Mouse (Mus musculus) MEL (cell line): ENCODE data around the gene Ddost. TPM values are rescaled to one million over a fixed set of nuclear protein-coding genes. Genes with fewer than 3 reads are reported as not detected.
A peak's percentile ranks its signal among the peaks of the same experiment; 100 is the strongest.

Source experiments
- DNase-seq: peaks from one replicate; pipeline ENCODE4 v3.0.0; 2011; ENCODE audit warnings: low read depth, low spot score
- H3K27ac ChIP-seq: 2 replicates; pipeline ENCODE4 v1.5.1; 2012; ENCODE audit warnings: low read depth, mild to moderate bottlenecking, control low read depth, low read length, moderate library complexity; ENCODE audit not compliant: control insufficient read depth
- H3K27me3 ChIP-seq, 2 experiments: fragments of 150-350 bp in 1 of 2; sonication (generic) in 1 of 2; 2 replicates each; pipeline ENCODE4 v1.6.1; 2012; ENCODE audit warnings: low read length in 2 of 2, mild to moderate bottlenecking in 2 of 2, improper control_type of control experiment in 1 of 2, moderate library complexity in 1 of 2; ENCODE audit not compliant: insufficient read depth in 2 of 2, control insufficient read depth in 1 of 2
- H3K36me3 ChIP-seq, 2 experiments: 2 replicates each; pipeline ENCODE4 v1.6.1; 2012 to 2014; ENCODE audit warnings: low read length in 2 of 2, improper control_type of control experiment in 1 of 2, inconsistent platforms in 1 of 2, mild to moderate bottlenecking in 1 of 2; ENCODE audit not compliant: insufficient read depth in 2 of 2, control insufficient read depth in 1 of 2
- H3K4me1 ChIP-seq, 2 experiments: fragments of 150-350 bp in 1 of 2; sonication (generic) in 1 of 2; 2 replicates each; pipeline ENCODE4 v1.6.1; 2012; ENCODE audit warnings: low read length in 2 of 2, improper control_type of control experiment in 1 of 2, mild to moderate bottlenecking in 1 of 2; ENCODE audit not compliant: insufficient read depth in 2 of 2, control insufficient read depth in 1 of 2
- H3K4me3 ChIP-seq, 2 experiments: fragments of 150-350 bp in 1 of 2; sonication (generic) in 1 of 2; 2 replicates each; pipeline ENCODE4 v1.5.1; 2012; ENCODE audit warnings: low read depth in 2 of 2, low read length in 2 of 2, mild to moderate bottlenecking in 2 of 2, moderate library complexity in 2 of 2, control low read depth in 1 of 2, improper control_type of control experiment in 1 of 2; ENCODE audit not compliant: control insufficient read depth in 1 of 2, insufficient read depth in 1 of 2
- H3K79me2 ChIP-seq: 2 replicates; pipeline ENCODE4 v1.6.1; 2012; ENCODE audit warnings: mild to moderate bottlenecking, low read length, moderate library complexity; ENCODE audit not compliant: control insufficient read depth, poor library complexity, insufficient read depth
- H3K9ac ChIP-seq: 2 replicates; pipeline ENCODE4 v1.6.1; 2012; ENCODE audit warnings: low read depth, mild to moderate bottlenecking, control low read depth, low read length, moderate library complexity; ENCODE audit not compliant: control insufficient read depth, poor library complexity, severe bottlenecking
- H3K9me3 ChIP-seq: fragments of 150-350 bp; sonication (generic); replicated peaks from 2 replicates; pipeline ENCODE4 v1.6.1; 2012; ENCODE audit warnings: mild to moderate bottlenecking, low read length, improper control_type of control experiment, moderate library complexity; ENCODE audit not compliant: insufficient read depth
- BHLHE40 ChIP-seq: IDR thresholded peaks from 2 replicates; pipeline ENCODE4 v1.6.1; 2012; ENCODE audit warnings: low read depth, mild to moderate bottlenecking, inconsistent platforms, low read length, improper control_type of control experiment, borderline replicate concordance
- CHD2 ChIP-seq: IDR thresholded peaks from 2 replicates; pipeline ENCODE4 v1.6.1; 2011; ENCODE audit warnings: low read length, improper control_type of control experiment
- CTCF ChIP-seq, 3 experiments: IDR thresholded peaks in 2 of 3; conservative IDR thresholded peaks in 1 of 3; 2 replicates each; pipeline ENCODE4 v1.5.1; 2011 to 2012; ENCODE audit warnings: low read length in 3 of 3, low read depth in 2 of 3, mild to moderate bottlenecking in 2 of 3, improper control_type of control experiment in 1 of 3, inconsistent platforms in 1 of 3, mixed read lengths in 1 of 3, moderate library complexity in 1 of 3; ENCODE audit not compliant: control insufficient read depth in 1 of 3, insufficient read depth in 1 of 3, poor library complexity in 1 of 3, severe bottlenecking in 1 of 3
- E2F4 ChIP-seq: IDR thresholded peaks from 2 replicates; pipeline ENCODE4 v1.6.1; 2011; ENCODE audit warnings: low read depth, low read length, improper control_type of control experiment, borderline replicate concordance
- EP300 ChIP-seq, 2 experiments: IDR thresholded peaks; 2 replicates each; pipeline ENCODE4 v1.6.1; 2011; ENCODE audit warnings: improper control_type of control experiment in 2 of 2, low read length in 2 of 2, low read depth in 1 of 2, mild to moderate bottlenecking in 1 of 2
- ETS1 ChIP-seq: IDR thresholded peaks from 2 replicates; pipeline ENCODE4 v1.6.1; 2012; ENCODE audit warnings: low read depth, mild to moderate bottlenecking, inconsistent platforms, low read length, improper control_type of control experiment, moderate library complexity
- GABPA ChIP-seq: IDR thresholded peaks from 2 replicates; pipeline ENCODE4 v1.6.1; 2012; ENCODE audit warnings: low read depth, mild to moderate bottlenecking, inconsistent platforms, low read length, improper control_type of control experiment, moderate library complexity
- HCFC1 ChIP-seq: IDR thresholded peaks from 2 replicates; pipeline ENCODE4 v1.6.1; 2012; ENCODE audit warnings: low read depth, mild to moderate bottlenecking, inconsistent platforms, low read length, improper control_type of control experiment, moderate library complexity
- JUND ChIP-seq: IDR thresholded peaks from 2 replicates; pipeline ENCODE4 v1.6.1; 2011; ENCODE audit warnings: low read depth, mild to moderate bottlenecking, improper control_type of control experiment, low read length
- KAT2A ChIP-seq: conservative IDR thresholded peaks from 2 replicates; pipeline ENCODE4 v1.6.1; 2012; ENCODE audit warnings: low read depth, low read length, improper control_type of control experiment, inconsistent platforms
- MAFK ChIP-seq: IDR thresholded peaks from 2 replicates; pipeline ENCODE4 v1.6.1; 2011; ENCODE audit warnings: low read depth, mild to moderate bottlenecking, low read length, improper control_type of control experiment, borderline replicate concordance
- MAX ChIP-seq: IDR thresholded peaks from 2 replicates; pipeline ENCODE4 v1.6.1; 2011; ENCODE audit warnings: low read length, improper control_type of control experiment
- MAZ ChIP-seq: IDR thresholded peaks from 2 replicates; pipeline ENCODE4 v1.6.1; 2012; ENCODE audit warnings: low read depth, mild to moderate bottlenecking, inconsistent platforms, low read length, improper control_type of control experiment
- MEF2A ChIP-seq: IDR thresholded peaks from 2 replicates; pipeline ENCODE4 v1.6.1; 2014; ENCODE audit warnings: low read depth, mild to moderate bottlenecking, inconsistent platforms, low read length, improper control_type of control experiment; ENCODE audit not compliant: poor library complexity, insufficient replicate concordance, severe bottlenecking; ENCODE audit errors: extremely low read depth
- MXI1 ChIP-seq: IDR thresholded peaks from 2 replicates; pipeline ENCODE4 v1.6.1; 2011; ENCODE audit warnings: mild to moderate bottlenecking, low read depth, low read length, improper control_type of control experiment
- MYB ChIP-seq: IDR thresholded peaks from 2 replicates; pipeline ENCODE4 v1.6.1; 2011; ENCODE audit warnings: mild to moderate bottlenecking, low read depth, low read length, improper control_type of control experiment
- MYC ChIP-seq: IDR thresholded peaks from 2 replicates; pipeline ENCODE4 v1.6.1; 2011; ENCODE audit warnings: low read depth, mild to moderate bottlenecking, low read length, improper control_type of control experiment, moderate library complexity
- NELFE ChIP-seq: IDR thresholded peaks from 2 replicates; pipeline ENCODE4 v1.6.1; 2011; ENCODE audit warnings: low read depth, low read length, improper control_type of control experiment
- NRF1 ChIP-seq: IDR thresholded peaks from 2 replicates; pipeline ENCODE4 v1.6.1; 2014; ENCODE audit warnings: low read depth, mild to moderate bottlenecking, inconsistent platforms, low read length, improper control_type of control experiment, moderate library complexity; ENCODE audit not compliant: poor library complexity, insufficient read depth, severe bottlenecking
- POLR2A ChIP-seq, 2 experiments: IDR thresholded peaks; 2 replicates each; pipeline ENCODE4 v1.6.1; 2011 to 2012; ENCODE audit warnings: low read length in 2 of 2, mild to moderate bottlenecking in 2 of 2, control low read depth in 1 of 2, improper control_type of control experiment in 1 of 2, low read depth in 1 of 2, moderate library complexity in 1 of 2; ENCODE audit not compliant: control insufficient read depth in 1 of 2, insufficient read depth in 1 of 2, poor library complexity in 1 of 2
- POLR2AphosphoS2 ChIP-seq: IDR thresholded peaks from 2 replicates; pipeline ENCODE4 v1.6.1; 2011; ENCODE audit warnings: low read length, improper control_type of control experiment
- POLR2AphosphoS5 ChIP-seq: IDR thresholded peaks from 2 replicates; pipeline ENCODE4 v1.6.1; 2012; ENCODE audit warnings: low read depth, borderline replicate concordance, mild to moderate bottlenecking, inconsistent platforms, low read length, moderate library complexity, mixed read lengths
- RCOR1 ChIP-seq: IDR thresholded peaks from 2 replicates; pipeline ENCODE4 v1.6.1; 2012; ENCODE audit warnings: low read depth, mild to moderate bottlenecking, inconsistent platforms, low read length, improper control_type of control experiment
- SIN3A ChIP-seq: IDR thresholded peaks from 2 replicates; pipeline ENCODE4 v1.6.1; 2012; ENCODE audit warnings: low read length, improper control_type of control experiment, inconsistent platforms
- SMC3 ChIP-seq: IDR thresholded peaks from 2 replicates; pipeline ENCODE4 v1.6.1; 2011; ENCODE audit warnings: low read depth, low read length, improper control_type of control experiment
- TAL1 ChIP-seq: IDR thresholded peaks from 2 replicates; pipeline ENCODE4 v1.6.1; 2012; ENCODE audit warnings: mild to moderate bottlenecking, inconsistent platforms, low read length, moderate library complexity, mixed read lengths
- TBP ChIP-seq: IDR thresholded peaks from 2 replicates; pipeline ENCODE4 v1.8.0; 2011; ENCODE audit warnings: low read depth, low read length, improper control_type of control experiment
- TCF12 ChIP-seq: IDR thresholded peaks from 2 replicates; pipeline ENCODE4 v1.6.1; 2014; ENCODE audit warnings: low read depth, mild to moderate bottlenecking, inconsistent platforms, low read length, improper control_type of control experiment, moderate library complexity
- UBTF ChIP-seq: IDR thresholded peaks from 2 replicates; pipeline ENCODE4 v1.6.1; 2012; ENCODE audit warnings: low read depth, mild to moderate bottlenecking, inconsistent platforms, low read length, improper control_type of control experiment, moderate library complexity, borderline replicate concordance; ENCODE audit not compliant: insufficient read depth
- USF1 ChIP-seq: IDR thresholded peaks from 2 replicates; pipeline ENCODE4 v1.6.1; 2014; ENCODE audit warnings: low read depth, mild to moderate bottlenecking, inconsistent platforms, low read length, improper control_type of control experiment, moderate library complexity
- USF2 ChIP-seq, 2 experiments: IDR thresholded peaks; 2 replicates each; pipeline ENCODE4 v1.6.1; 2011 to 2012; ENCODE audit warnings: improper control_type of control experiment in 2 of 2, low read length in 2 of 2, borderline replicate concordance in 1 of 2, inconsistent platforms in 1 of 2, low read depth in 1 of 2, mild to moderate bottlenecking in 1 of 2; ENCODE audit not compliant: insufficient read depth in 1 of 2
- ZC3H11A ChIP-seq: IDR thresholded peaks from 2 replicates; pipeline ENCODE4 v1.6.1; 2012; ENCODE audit warnings: low read depth, mild to moderate bottlenecking, inconsistent platforms, low read length, improper control_type of control experiment
- ZKSCAN1 ChIP-seq: IDR thresholded peaks from 2 replicates; pipeline ENCODE4 v1.6.1; 2012; ENCODE audit warnings: low read depth, mild to moderate bottlenecking, inconsistent platforms, low read length, improper control_type of control experiment, moderate library complexity
- ZMIZ1 ChIP-seq: IDR thresholded peaks from 2 replicates; pipeline ENCODE4 v1.6.1; 2012; ENCODE audit warnings: low read depth, mild to moderate bottlenecking, inconsistent platforms, low read length, improper control_type of control experiment, moderate library complexity
- polyA plus RNA-seq, 2 experiments: library from polyadenylated mRNA; stranded (reverse) in 1 of 2; unstranded in 1 of 2; fragments of >175 nt in 1 of 2; fragments of >200 nt in 1 of 2; gene quantifications; 2 replicates each; pipeline versions ENCODE4 v1.2.1 to v1.2.4; 2012; ENCODE audit warnings: low replicate concordance in 2 of 2, low read depth in 1 of 2; ENCODE audit not compliant: insufficient read length in 2 of 2, insufficient read depth in 1 of 2, missing spikeins in 1 of 2
- total RNA-seq: library from RNA; depleted of rRNA; stranded (reverse); fragments of 300-350 nt; gene quantifications from 2 replicates; pipeline ENCODE4 v1.2.3, GENCODE M21; 2012; rRNA removed

Gene Ddost
- total RNA-seq: 251 and 283 TPM in 2 replicates
- polyA plus RNA-seq: 100 to 1,000 TPM in 1 of 2 experiments, 10 to 100 TPM in 1; 68.9 to 402 TPM

DNA sequence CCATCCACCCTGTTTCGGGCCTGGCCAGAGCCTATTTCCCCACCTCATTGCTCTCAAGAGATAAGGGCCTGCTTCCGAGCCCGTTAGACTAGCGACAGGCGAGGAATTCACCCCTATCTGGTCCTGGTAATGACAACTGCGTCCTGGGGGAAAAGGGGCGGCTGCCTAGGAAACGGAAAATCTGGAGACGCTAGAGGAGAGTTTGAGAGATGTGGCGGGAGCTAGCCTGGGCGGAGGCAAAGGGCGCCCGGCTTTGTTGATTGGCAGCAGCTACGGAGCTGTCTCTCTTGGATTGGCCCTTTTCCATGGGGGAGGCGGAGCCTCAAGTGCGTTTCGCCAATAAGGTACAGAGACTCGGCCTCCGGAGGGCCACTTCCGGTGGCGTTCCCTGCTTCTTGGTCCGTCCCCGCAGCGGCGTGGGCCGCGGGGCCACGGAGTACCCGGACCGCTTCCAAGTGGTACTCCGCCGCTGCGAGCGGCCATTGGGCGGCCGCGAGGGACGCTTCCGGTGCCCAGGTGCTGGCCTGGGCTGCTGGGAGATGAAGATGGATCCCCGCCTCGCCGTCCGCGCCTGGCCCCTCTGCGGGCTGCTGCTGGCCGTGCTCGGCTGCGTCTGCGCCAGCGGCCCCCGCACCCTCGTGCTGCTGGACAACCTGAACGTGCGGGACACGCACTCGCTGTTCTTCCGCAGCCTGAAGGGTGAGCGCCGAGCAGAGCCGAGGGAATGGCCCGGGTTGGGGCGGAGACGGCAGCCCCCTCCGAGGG is at the start of gene Ddost:
Ddost (plus strand) TSS at position 391 of the 765 bp plus-strand sequence.
- H3K4me1 ChIP-seq: peaks cover 9 to 30% of the 10 kb centered on the region in 2 experiments; a peak in 3 of 4 replicates
- peaks cover 8 to 20% of the 10 kb centered on the region in 2 experiments for H3K36me3 ChIP-seq
- no peaks in the 10 kb centered on the region for H3K27me3 ChIP-seq
- H3K4me3 ChIP-seq: peak within 1 kb of the TSS; percentile 70 to 91
- peak within 1 kb of the TSS; percentile 94 for H3K9ac ChIP-seq
- H3K9me3 ChIP-seq: no peaks in the 10 kb centered on the region
- H3K27ac ChIP-seq: peak within 1 kb of the TSS; percentile 97
- peak; percentile 100 for DNase-seq
- H3K79me2 ChIP-seq: peaks cover 29% of the 10 kb centered on the region
- no peak for TF ChIP-seq USF1
- no peak for TF ChIP-seq USF2 (IDR thresholded peaks at IDR 0.05; ENCODE audit: borderline replicate concordance in 1 of 2, insufficient read depth in 1 of 2, low read depth in 1 of 2, low read length in 2 of 2)
- TF ChIP-seq POLR2AphosphoS5: no peak
- TF ChIP-seq BHLHE40: no peak
- TF ChIP-seq NRF1: peak; percentile 19; the same call in 1 of the 2 replicates
- no peak for TF ChIP-seq SMC3
- TF ChIP-seq NELFE: peak; percentile 62
- TF ChIP-seq TBP: 0 out of 2 replicates have a peak, but pooled peaks have one; percentile 11
- TF ChIP-seq GABPA: no peak
- TF ChIP-seq MXI1: peak; percentile 74
- TF ChIP-seq TCF12: peak; percentile 79; the same call in 1 of the 2 replicates
- peak; percentile 88 for TF ChIP-seq HCFC1
- 0 out of 2 replicates have a peak, but pooled peaks have one; percentile 2 for TF ChIP-seq RCOR1
- TF ChIP-seq CTCF (IDR thresholded peaks at IDR 0.05 in 2 of 3, conservative IDR thresholded peaks at IDR 0.05 in 1 of 3; ENCODE audit: control insufficient read depth in 1 of 3, insufficient read depth in 1 of 3, low read depth in 2 of 3, low read length in 3 of 3, poor library complexity in 1 of 3, severe bottlenecking in 1 of 3): no peak
- no peak for TF ChIP-seq ZKSCAN1
- TF ChIP-seq UBTF: no peak
- TF ChIP-seq POLR2A (IDR thresholded peaks at IDR 0.05; ENCODE audit: control insufficient read depth in 1 of 2, insufficient read depth in 1 of 2, low read depth in 1 of 2, low read length in 2 of 2, poor library complexity in 1 of 2): peak; percentile 52 to 81; a peak in 3 of 4 replicates
- TF ChIP-seq TAL1: peak; percentile 41; the same call in 1 of the 2 replicates
- peak; percentile 82 for TF ChIP-seq MAX
- TF ChIP-seq E2F4: peak; percentile 24; the same call in 1 of the 2 replicates
- peak; percentile 67 for TF ChIP-seq MAZ
- TF ChIP-seq KAT2A: no peak; the same call in 1 of the 2 replicates
- TF ChIP-seq ETS1: peak; percentile 51
- no peak for TF ChIP-seq MAFK
- no peak; the same call in 1 of the 2 replicates for TF ChIP-seq CHD2
- TF ChIP-seq MEF2A: no peak
- TF ChIP-seq ZC3H11A: no peak
- TF ChIP-seq EP300 (IDR thresholded peaks at IDR 0.05; ENCODE audit: low read depth in 1 of 2, low read length in 2 of 2): peak; percentile 21 to 74; a peak in 2 of 4 replicates
- TF ChIP-seq JUND: no peak
- TF ChIP-seq ZMIZ1: peak; percentile 38
- TF ChIP-seq SIN3A: peak; percentile 83
- TF ChIP-seq POLR2AphosphoS2: 0 out of 2 replicates have a peak, but pooled peaks have one; percentile 54
- no peak for TF ChIP-seq MYB
- peak; percentile 58; the same call in 1 of the 2 replicates for TF ChIP-seq MYC
